Mouse (Mus musculus) hindbrain, postnatal 0 days (tissue): ENCODE measurements around the gene Jade1. TPM values are rescaled to one million over a fixed set of nuclear protein-coding genes. Genes with fewer than 3 reads are reported as not detected.

ENCODE experiments used
- ATAC-seq: fragments of 200-750 bp; cut with Nextera tagmentation; 2 replicates; pipeline ENCODE4 v1.8.0; 2017; ENCODE audit warnings: mild to moderate bottlenecking, moderate TSS enrichment, moderate library complexity
- DNase-seq: peaks from one replicate; pipeline ENCODE4 v3.0.0-alpha.2; 2015; ENCODE audit warnings: low spot score
- H3K27ac ChIP-seq: fragments of 300-500 bp; sonication (generic); 2 replicates; pipeline ENCODE4 v1.5.1; 2014; ENCODE audit warnings: mild to moderate bottlenecking
- H3K27me3 ChIP-seq: fragments of 300-500 bp; sonication (generic); 2 replicates; pipeline ENCODE4 v1.6.1; 2014; ENCODE audit warnings: low read length, mixed read lengths; ENCODE audit not compliant: insufficient read depth
- H3K36me3 ChIP-seq: fragments of 300-500 bp; sonication (generic); 2 replicates; pipeline ENCODE4 v1.6.1; 2014; ENCODE audit warnings: low read length, mixed read lengths; ENCODE audit not compliant: insufficient read depth
- H3K4me1 ChIP-seq: fragments of 300-500 bp; sonication (generic); 2 replicates; pipeline ENCODE4 v1.6.1; 2014; ENCODE audit warnings: antibody characterized with exemption, low read length, mixed read lengths; ENCODE audit not compliant: insufficient read depth
- H3K4me2 ChIP-seq: fragments of 300-500 bp; sonication (generic); 2 replicates; pipeline ENCODE4 v1.6.1; 2014; ENCODE audit warnings: low read depth, mild to moderate bottlenecking, low read length, moderate library complexity, mixed read lengths
- H3K4me3 ChIP-seq: fragments of 300-500 bp; sonication (generic); 2 replicates; pipeline ENCODE4 v1.5.1; 2014; ENCODE audit warnings: low read length
- H3K9ac ChIP-seq: fragments of 300-500 bp; sonication (generic); replicated peaks from 2 replicates; pipeline ENCODE4 v1.6.1; 2014; ENCODE audit warnings: mild to moderate bottlenecking, low read length, moderate library complexity, mixed read lengths
- H3K9me3 ChIP-seq: fragments of 300-500 bp; sonication (generic); 2 replicates; pipeline ENCODE4 v1.6.1; 2016; ENCODE audit warnings: low read length, mixed read lengths
- CTCF ChIP-seq: IDR thresholded peaks from 2 replicates; pipeline ENCODE4 v1.5.1; 2016; ENCODE audit warnings: antibody characterized with exemption, control low read depth, low read depth
- WGBS: fragments of 180-500 bp; shearing (Covaris S2); extraction: QIAGEN DNeasy Blood & Tissue Kit; methylation state at CpG from one replicate; pipeline ENCODE4 v1.1.7; 2014; 5-methylcytosine and 5-hydroxymethylcytosine counted together
- polyA plus RNA-seq: library from polyadenylated mRNA; unstranded; fragments of >200 nt; fragmentation: Nextera tagmentation; extraction: Ambion mirVana; gene quantifications from 2 replicates; pipeline ENCODE4 v1.2.1, GENCODE M21; 2015
- total RNA-seq: library from RNA; depleted of rRNA; stranded (reverse); fragments of >200 nt; gene quantifications from 2 replicates; pipeline ENCODE4 v1.2.3, GENCODE M21; 2014; rRNA removed

The Jade1 gene
- total and polyA plus RNA-seq, 2 experiments from 2014 or later = 18.0 to 33.4 TPM

- H3K27ac ChIP-seq = no peak overlapping the region
- H3K9me3 ChIP-seq = no peaks in the 10 kb centered on the region
- H3K9ac ChIP-seq = no peak overlapping the region
- no peaks in the 10 kb centered on the region for H3K4me1 ChIP-seq
- H3K27me3 ChIP-seq = no peaks in the 10 kb centered on the region
- no peak overlapping the region for H3K4me3 ChIP-seq
- ATAC-seq = no peak
- DNase-seq = no peak
- WGBS = 93% methylated on average over 5 of the region's 5 CpGs
- no peak for TF ChIP-seq CTCF
- no peak overlapping the region for H3K4me2 ChIP-seq
- peaks cover 22% of the 10 kb centered on the region for H3K36me3 ChIP-seq
Measured at GRCm38 (mm10) chr3:41614230-41614985, 58.9 kb downstream of the Jade1 start.

DNA sequence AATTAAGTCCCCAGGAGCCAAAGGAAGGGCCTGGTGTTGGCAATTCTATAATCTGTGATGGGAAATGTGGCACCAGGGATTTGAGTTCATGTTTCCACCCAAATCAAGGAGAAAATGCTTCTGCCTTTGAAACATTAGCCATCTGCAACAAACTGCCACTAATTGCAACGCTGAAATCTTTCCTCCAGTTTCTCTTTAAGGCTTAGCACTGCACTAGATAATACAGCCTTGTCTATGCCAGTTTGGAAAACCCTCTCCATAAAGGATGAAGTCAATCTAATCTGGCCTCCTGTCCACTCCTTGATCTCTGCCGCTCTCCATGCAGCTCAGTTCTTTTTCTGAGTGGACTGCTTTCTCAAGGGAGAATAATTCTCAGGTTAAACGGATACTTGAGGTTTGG lies 62.5 kb downstream of the Jade1 start:
- Histone ChIP-seq H3K4me3 (no peak overlapping the region), H3K36me3 (peaks cover 6% of the 10 kb centered on the region), H3K27me3 (no peaks in the 10 kb centered on the region), H3K27ac (peak overlapping the region; percentile 48), H3K9me3 (no peaks in the 10 kb centered on the region), H3K9ac (no peak overlapping the region), H3K4me1 (no peaks in the 10 kb centered on the region), H3K4me2 (no peak overlapping the region)
- DNase-seq (peak; percentile 31), ATAC-seq (peak; percentile 35)
- TF ChIP-seq CTCF = no peak
- WGBS = 56% methylated on average over 3 of the region's 3 CpGs

DNA sequence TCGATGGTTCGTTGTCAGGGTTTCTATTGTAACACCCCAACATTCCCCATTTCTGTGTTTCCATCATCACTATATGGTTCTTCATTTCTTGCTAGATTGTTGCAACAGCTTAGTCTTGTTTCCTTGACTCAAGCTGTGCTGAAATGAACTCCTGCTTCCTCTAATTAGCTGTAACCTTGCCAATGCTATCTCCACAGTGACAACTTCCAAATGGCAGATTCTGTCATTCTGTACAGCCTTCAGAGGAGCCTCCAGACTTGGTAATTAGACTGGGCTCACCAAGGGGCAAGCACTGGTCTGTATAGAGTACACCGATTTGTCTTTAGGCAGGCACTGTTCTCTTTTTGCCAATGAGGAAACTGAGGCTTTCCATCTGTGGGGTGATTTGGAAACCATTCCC lies 63.0 kb downstream of the Jade1 start:
- Histone ChIP-seq H3K27ac (0 out of 2 replicates have a peak overlapping the region, but pooled peaks have one; percentile 48), H3K9ac (no peak overlapping the region), H3K4me2 (no peak overlapping the region), H3K9me3 (no peaks in the 10 kb centered on the region), H3K27me3 (no peaks in the 10 kb centered on the region), H3K4me1 (no peaks in the 10 kb centered on the region), H3K4me3 (no peak overlapping the region), H3K36me3 (peaks cover 6% of the 10 kb centered on the region)
- DNase-seq (peak; percentile 36), ATAC-seq (peak; percentile 70)
- no peak for TF ChIP-seq CTCF
- whole genome bisulfite sequencing = 57% methylated on average over 3 of the region's 3 CpGs

- ATAC-seq = no peak
- WGBS = 87% methylated on average over 7 of the region's 7 CpGs
- Histone ChIP-seq H3K27me3 (no peaks in the 10 kb centered on the region), H3K9me3 (no peaks in the 10 kb centered on the region), H3K4me3 (no peak overlapping the region), H3K4me1 (no peaks in the 10 kb centered on the region), H3K4me2 (no peak overlapping the region), H3K36me3 (no peaks in the 10 kb centered on the region; the same call in 1 of the 2 replicates), H3K9ac (no peak overlapping the region), H3K27ac (no peak overlapping the region)
- TF ChIP-seq CTCF = no peak
- no peak for DNase-seq
Measured at GRCm38 (mm10) chr3:41620971-41621370, 65.4 kb downstream of the Jade1 start.

- no peaks in the 10 kb centered on the region for H3K4me1 ChIP-seq
- H3K9me3 ChIP-seq = no peaks in the 10 kb centered on the region
- no peaks in the 10 kb centered on the region for H3K27me3 ChIP-seq
- WGBS = 87% methylated on average over 1 of the region's 1 CpGs
- no peak for DNase-seq
- H3K27ac ChIP-seq = no peak overlapping the region
- H3K36me3 ChIP-seq = peaks cover 8% of the 10 kb centered on the region; the same call in 1 of the 2 replicates
- no peak overlapping the region for H3K9ac ChIP-seq
- no peak overlapping the region for H3K4me3 ChIP-seq
- no peak for ATAC-seq
- no peak for TF ChIP-seq CTCF
- no peak overlapping the region for H3K4me2 ChIP-seq
Measured at GRCm38 (mm10) chr3:41655642-41656041, 100.1 kb downstream of the Jade1 start.

Other genes with a start within 250 kb of the Jade1 start
- gene Sclt1, start 186.8 kb downstream of the Jade1 start, total RNA-seq = 10.0 and 18.2 TPM in 2 replicates
- gene Sclt1, start 186.8 kb downstream of the Jade1 start, polyA plus RNA-seq = 15.9 and 19.1 TPM in 2 replicates
- 2.9 and 4.7 TPM in 2 replicates for gene D3Ertd751e, start 186.9 kb downstream of the Jade1 start, total RNA-seq
- gene D3Ertd751e, start 186.9 kb downstream of the Jade1 start, polyA plus RNA-seq = 11.1 and 12.9 TPM in 2 replicates